ENCODE assay signal across 12 mouse cellular contexts in genomic region chr16:30658921-30659320, GRCm38 (mm10).
"Had no signal": no experiment of that assay in that cellular context is flagged by ENCODE, and none has a peak within 500 bp of the region (broad histone marks: within the 10 kb centered on the region; RNA-seq: fewer than 3 reads in every experiment).

No protein-coding gene starts in this region.

- DNase-seq: retina, postnatal 1 day; right cerebral cortex, adult 18-20 months; right cerebral cortex, postnatal 14 days; right cerebral cortex, postnatal 25 days; right cerebral cortex, postnatal 4 days; spleen, adult 18-20 months; thymus, adult 18-20 months; thymus, adult 2 months; thymus, postnatal 14 days; thymus, postnatal 25 days; thymus, postnatal 36 days; thymus, postnatal 4 days had no signal
